Mouse (Mus musculus): ENCODE measurements around the gene Scrn2. TPM values are rescaled to one million over a fixed set of nuclear protein-coding genes. Genes with fewer than 3 reads are reported as not detected.

Scrn2 gene
- total and polyA plus RNA-seq, 2 experiments: 41.9 to 56.6 TPM

DNA sequence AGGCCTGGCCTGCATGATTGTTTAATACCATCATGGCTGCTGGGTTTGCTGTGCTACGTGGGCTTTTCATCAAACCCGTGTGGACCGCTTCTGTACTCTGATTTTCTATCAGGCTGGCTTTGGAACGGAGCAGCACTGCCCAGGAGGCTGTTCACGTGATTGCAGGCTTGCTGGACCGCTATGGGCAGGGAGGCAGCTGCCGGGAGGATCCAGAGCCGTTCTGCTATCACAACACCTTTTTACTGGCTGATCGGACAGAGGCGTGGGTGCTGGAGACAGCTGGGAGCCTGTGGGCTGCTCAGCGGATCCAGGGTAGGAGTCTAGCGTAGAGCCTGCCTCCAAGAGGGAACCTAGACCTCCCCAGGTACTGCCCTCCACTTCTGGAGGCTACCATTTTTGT, 2.2 kb downstream of the Scrn2 start:
- Histone ChIP-seq H3K4me1 (ENCODE audit: control insufficient read depth, insufficient read depth, low read length) (0 out of 2 replicates have a peak, but pooled peaks cover 1% of the 10 kb centered on the region), H3K36me3 (ENCODE audit: control insufficient read depth, insufficient read depth, low read length) (no peaks in the 10 kb centered on the region; the same call in 1 of the 2 replicates), H3K27ac (replicated peaks; ENCODE audit: insufficient read depth, low read depth, low read length) (no peak overlapping the region), H3K9ac (ENCODE audit: low read depth, low read length) (no peak overlapping the region), H3K79me2 (ENCODE audit: control insufficient read depth, insufficient read depth, low read length) (peaks cover 3% of the 10 kb centered on the region; the same call in 1 of the 2 replicates), H3K27me3 (ENCODE audit: control insufficient read depth, insufficient read depth, low read length) (no peaks in the 10 kb centered on the region), H3K4me3 (ENCODE audit: insufficient read depth, low read depth, low read length) (no peak overlapping the region)
- 94% methylated on average over 12 of the region's 12 CpGs for WGBS
- no peak for DNase-seq (ENCODE audit: extremely low read depth, low read depth, low spot score)
- TF ChIP-seq POLR2A (IDR thresholded peaks at IDR 0.05; ENCODE audit: extremely low read depth, insufficient read depth, low read length) (no peak), CTCF (IDR thresholded peaks at IDR 0.05; ENCODE audit: low read depth, low read length) (no peak)

GRCm38 (mm10) chr11:97032499-97032898, 2.8 kb downstream of the Scrn2 start:
- no peak for DNase-seq (ENCODE audit: extremely low read depth, low read depth, low spot score)
- TF ChIP-seq POLR2A (IDR thresholded peaks at IDR 0.05; ENCODE audit: extremely low read depth, insufficient read depth, low read length) (no peak), CTCF (IDR thresholded peaks at IDR 0.05; ENCODE audit: low read depth, low read length) (no peak)
- Histone ChIP-seq H3K4me3 (ENCODE audit: insufficient read depth, low read depth, low read length) (no peak overlapping the region), H3K9ac (ENCODE audit: low read depth, low read length) (no peak overlapping the region), H3K79me2 (ENCODE audit: control insufficient read depth, insufficient read depth, low read length) (peaks cover 3% of the 10 kb centered on the region; the same call in 1 of the 2 replicates), H3K36me3 (ENCODE audit: control insufficient read depth, insufficient read depth, low read length) (no peaks in the 10 kb centered on the region; the same call in 1 of the 2 replicates), H3K4me1 (ENCODE audit: control insufficient read depth, insufficient read depth, low read length) (0 out of 2 replicates have a peak, but pooled peaks cover 1% of the 10 kb centered on the region), H3K27me3 (ENCODE audit: control insufficient read depth, insufficient read depth, low read length) (no peaks in the 10 kb centered on the region), H3K27ac (replicated peaks; ENCODE audit: insufficient read depth, low read depth, low read length) (no peak overlapping the region)
- WGBS: 98% methylated on average over 4 of the region's 4 CpGs

DNA sequence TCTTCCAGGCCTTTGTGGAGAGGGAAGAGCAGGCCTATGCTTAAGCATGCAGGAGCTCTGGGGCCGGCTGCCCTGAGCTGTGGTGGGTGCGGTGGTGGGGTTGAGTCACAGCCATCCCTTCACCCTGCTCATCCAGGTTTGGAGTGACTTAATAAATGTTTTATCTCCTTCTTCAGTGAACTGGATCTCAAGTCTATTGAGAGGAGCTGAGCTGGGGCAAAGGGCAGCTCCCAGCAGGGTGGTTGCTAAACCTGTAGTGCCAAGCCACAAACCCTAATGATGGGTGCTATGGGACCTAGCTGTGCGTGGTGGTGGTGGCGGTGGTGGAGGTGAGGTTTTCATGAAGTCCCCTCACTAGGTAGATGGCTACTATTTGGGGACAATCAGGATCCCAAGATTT, 4.0 kb downstream of the Scrn2 start:
- H3K27ac ChIP-seq (replicated peaks; ENCODE audit: insufficient read depth, low read depth, low read length): no peak overlapping the region
- 0 out of 2 replicates have a peak, but pooled peaks cover 1% of the 10 kb centered on the region for H3K4me1 ChIP-seq (ENCODE audit: control insufficient read depth, insufficient read depth, low read length)
- H3K36me3 ChIP-seq (ENCODE audit: control insufficient read depth, insufficient read depth, low read length): no peaks in the 10 kb centered on the region; the same call in 1 of the 2 replicates
- H3K27me3 ChIP-seq (ENCODE audit: control insufficient read depth, insufficient read depth, low read length): no peaks in the 10 kb centered on the region
- no peak for TF ChIP-seq CTCF (IDR thresholded peaks at IDR 0.05; ENCODE audit: low read depth, low read length)
- TF ChIP-seq POLR2A (IDR thresholded peaks at IDR 0.05; ENCODE audit: extremely low read depth, insufficient read depth, low read length): no peak
- no peak overlapping the region for H3K9ac ChIP-seq (ENCODE audit: low read depth, low read length)
- H3K79me2 ChIP-seq (ENCODE audit: control insufficient read depth, insufficient read depth, low read length): peaks cover 3% of the 10 kb centered on the region; the same call in 1 of the 2 replicates
- WGBS: 95% methylated on average over 4 of the region's 4 CpGs
- H3K4me3 ChIP-seq (ENCODE audit: insufficient read depth, low read depth, low read length): no peak overlapping the region
- DNase-seq (ENCODE audit: extremely low read depth, low read depth, low spot score): no peak

DNA sequence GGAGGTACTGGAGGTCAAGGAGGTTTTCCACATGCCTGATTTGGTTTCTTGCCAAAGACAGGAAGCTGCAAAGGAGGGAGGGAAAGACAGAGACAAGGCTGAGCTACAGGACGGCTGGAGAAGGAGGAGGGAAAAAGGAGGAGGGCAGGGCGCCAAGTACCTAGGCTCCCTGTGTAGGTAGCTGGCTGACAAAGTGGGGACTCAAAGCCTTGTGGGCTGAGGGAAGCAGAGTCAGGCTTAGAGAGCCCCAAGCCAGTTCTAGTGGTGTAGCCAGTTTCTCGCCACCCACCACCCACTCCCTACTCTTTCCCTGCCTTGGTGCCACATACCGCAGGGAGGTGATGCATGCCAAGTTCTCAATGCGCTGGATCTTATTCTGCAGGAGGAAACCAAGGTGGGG, 6.4 kb downstream of the Scrn2 start:
- peaks cover 2% of the 10 kb centered on the region; the same call in 1 of the 2 replicates for H3K4me1 ChIP-seq (ENCODE audit: control insufficient read depth, insufficient read depth, low read length)
- no peaks in the 10 kb centered on the region for H3K79me2 ChIP-seq (ENCODE audit: control insufficient read depth, insufficient read depth, low read length)
- WGBS: 92% methylated on average over 5 of the region's 5 CpGs
- no peaks in the 10 kb centered on the region; the same call in 1 of the 2 replicates for H3K36me3 ChIP-seq (ENCODE audit: control insufficient read depth, insufficient read depth, low read length)
- no peak for TF ChIP-seq POLR2A (IDR thresholded peaks at IDR 0.05; ENCODE audit: extremely low read depth, insufficient read depth, low read length)
- TF ChIP-seq CTCF (IDR thresholded peaks at IDR 0.05; ENCODE audit: low read depth, low read length): no peak
- no peaks in the 10 kb centered on the region for H3K27me3 ChIP-seq (ENCODE audit: control insufficient read depth, insufficient read depth, low read length)
- H3K27ac ChIP-seq (replicated peaks; ENCODE audit: insufficient read depth, low read depth, low read length): no peak overlapping the region
- H3K4me3 ChIP-seq (ENCODE audit: insufficient read depth, low read depth, low read length): no peak overlapping the region
- no peak for DNase-seq (ENCODE audit: extremely low read depth, low read depth, low spot score)
- H3K9ac ChIP-seq (ENCODE audit: low read depth, low read length): no peak overlapping the region

DNA sequence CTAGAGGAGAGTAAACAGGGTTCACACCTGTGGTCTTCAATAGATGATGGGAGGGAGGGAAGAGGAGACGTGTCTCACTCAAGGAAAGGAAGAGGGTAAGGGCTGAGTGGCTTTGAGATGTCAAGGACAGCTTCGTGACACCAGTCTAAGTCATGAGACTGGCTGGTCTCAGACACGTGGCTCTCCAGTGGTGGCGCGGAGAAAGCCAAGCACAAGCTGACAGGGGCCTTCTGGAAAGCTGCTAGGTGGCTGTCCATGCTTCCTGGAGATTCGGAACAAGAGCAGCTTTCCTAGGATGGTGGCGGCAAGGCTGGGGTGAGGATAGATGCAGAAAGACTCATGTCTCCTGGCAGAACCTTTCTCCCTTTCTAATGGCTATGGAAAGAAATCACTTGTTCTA, 9.1 kb downstream of the Scrn2 start:
- DNase-seq (ENCODE audit: extremely low read depth, low read depth, low spot score): no peak
- WGBS: 80% methylated on average over 7 of the region's 7 CpGs
- TF ChIP-seq POLR2A (IDR thresholded peaks at IDR 0.05; ENCODE audit: extremely low read depth, insufficient read depth, low read length) (no peak), CTCF (IDR thresholded peaks at IDR 0.05; ENCODE audit: low read depth, low read length) (no peak)
- Histone ChIP-seq H3K36me3 (ENCODE audit: control insufficient read depth, insufficient read depth, low read length) (no peaks in the 10 kb centered on the region), H3K9ac (ENCODE audit: low read depth, low read length) (no peak overlapping the region), H3K27ac (replicated peaks; ENCODE audit: insufficient read depth, low read depth, low read length) (no peak overlapping the region), H3K27me3 (ENCODE audit: control insufficient read depth, insufficient read depth, low read length) (no peaks in the 10 kb centered on the region), H3K4me1 (ENCODE audit: control insufficient read depth, insufficient read depth, low read length) (peaks cover 6% of the 10 kb centered on the region), H3K4me3 (ENCODE audit: insufficient read depth, low read depth, low read length) (no peak overlapping the region), H3K79me2 (ENCODE audit: control insufficient read depth, insufficient read depth, low read length) (peaks cover 3% of the 10 kb centered on the region; the same call in 1 of the 2 replicates)

GRCm38 (mm10) chr11:97040301-97041021, 10.7 kb downstream of the Scrn2 start:
- 31% methylated on average over 12 of the region's 12 CpGs for WGBS
- H3K9ac ChIP-seq (ENCODE audit: low read depth, low read length): no peak overlapping the region
- H3K27me3 ChIP-seq (ENCODE audit: control insufficient read depth, insufficient read depth, low read length): no peaks in the 10 kb centered on the region
- TF ChIP-seq CTCF (IDR thresholded peaks at IDR 0.05; ENCODE audit: low read depth, low read length) (no peak), POLR2A (IDR thresholded peaks at IDR 0.05; ENCODE audit: extremely low read depth, insufficient read depth, low read length) (no peak)
- no peak for DNase-seq (ENCODE audit: extremely low read depth, low read depth, low spot score)
- peaks cover 3% of the 10 kb centered on the region; the same call in 1 of the 2 replicates for H3K79me2 ChIP-seq (ENCODE audit: control insufficient read depth, insufficient read depth, low read length)
- no peak overlapping the region for H3K27ac ChIP-seq (replicated peaks; ENCODE audit: insufficient read depth, low read depth, low read length)
- H3K36me3 ChIP-seq (ENCODE audit: control insufficient read depth, insufficient read depth, low read length): no peaks in the 10 kb centered on the region
- peaks cover 6% of the 10 kb centered on the region for H3K4me1 ChIP-seq (ENCODE audit: control insufficient read depth, insufficient read depth, low read length)
- H3K4me3 ChIP-seq (ENCODE audit: insufficient read depth, low read depth, low read length): peak overlapping the region; percentile 16; the same call in 1 of the 2 replicates

All from liver, adult 2 months (tissue).